Mouse (Mus musculus) embryonic facial prominence, embryonic 10.5 days (tissue): Measurements from ENCODE around the gene Ap4b1. TPM values are rescaled to one million over a fixed set of nuclear protein-coding genes. Genes with fewer than 3 reads are reported as not detected.

ENCODE experiments used
- DNase-seq: peaks from one replicate; pipeline ENCODE4 v3.0.0-alpha.2; 2017; ENCODE audit warnings: low spot score
- H3K27ac ChIP-seq: fragments of 300-500 bp; sonication (generic); replicated peaks from 2 replicates; pipeline ENCODE4 v1.5.1; 2016; ENCODE audit warnings: mild to moderate bottlenecking
- H3K27me3 ChIP-seq: fragments of 300-500 bp; sonication (generic); replicated peaks from 2 replicates; pipeline ENCODE4 v1.6.1; 2016; ENCODE audit warnings: low read depth, mild to moderate bottlenecking; ENCODE audit not compliant: poor library complexity, severe bottlenecking
- H3K36me3 ChIP-seq: fragments of 300-500 bp; sonication (generic); replicated peaks from 2 replicates; pipeline ENCODE4 v1.6.1; 2016; ENCODE audit warnings: mild to moderate bottlenecking, moderate library complexity
- H3K4me1 ChIP-seq: fragments of 300-500 bp; sonication (generic); 2 replicates; pipeline ENCODE4 v1.6.1; 2016
- H3K4me3 ChIP-seq: fragments of 300-500 bp; sonication (generic); 2 replicates; pipeline ENCODE4 v1.5.1; 2016; ENCODE audit warnings: mild to moderate bottlenecking, moderate library complexity
- H3K9me3 ChIP-seq: fragments of 300-500 bp; sonication (generic); 2 replicates; pipeline ENCODE4 v1.6.1; 2016; ENCODE audit warnings: mild to moderate bottlenecking
- WGBS: fragments of 180-500 bp; shearing (Covaris S2); methylation state at CpG from one replicate; pipeline ENCODE4 v1.1.7; 2016; 5-methylcytosine and 5-hydroxymethylcytosine counted together
- polyA plus RNA-seq: library from polyadenylated mRNA; unstranded; fragments of >200 nt; fragmentation: Nextera tagmentation; extraction: Ambion mirVana; gene quantifications from 2 replicates; pipeline ENCODE4 v1.2.1, GENCODE M21; 2016

Gene Ap4b1
- polyA plus RNA-seq, 1 experiment from 2014 or later: 20.4 TPM

DNA sequence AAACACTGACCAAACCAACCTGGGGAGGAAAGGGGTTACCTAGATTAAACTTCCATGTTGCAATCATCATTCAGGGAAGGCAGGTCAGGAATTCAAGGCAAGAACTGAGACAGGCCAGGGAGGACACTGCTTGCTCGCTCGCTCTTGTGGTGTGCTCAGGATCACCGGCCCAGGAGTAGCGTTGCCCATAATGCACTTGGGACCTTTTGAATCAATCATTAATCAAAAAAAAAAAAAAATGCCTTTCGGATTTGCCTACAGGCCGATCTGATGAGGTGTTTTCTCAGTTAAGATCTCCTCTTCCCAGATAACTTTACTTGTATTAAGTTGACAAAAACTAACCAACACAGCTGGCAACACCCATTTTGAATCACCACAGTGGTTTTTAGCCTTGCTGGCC lies 54.9 kb downstream of the Ap4b1 start:
- H3K4me3 ChIP-seq: no peak overlapping the region
- H3K27ac ChIP-seq: no peak overlapping the region
- no peaks in the 10 kb centered on the region for H3K36me3 ChIP-seq
- no peaks in the 10 kb centered on the region for H3K4me1 ChIP-seq
- WGBS: 91% methylated on average over 6 of the region's 6 CpGs
- no peaks in the 10 kb centered on the region for H3K27me3 ChIP-seq
- no peaks in the 10 kb centered on the region for H3K9me3 ChIP-seq
- DNase-seq: no peak

DNA sequence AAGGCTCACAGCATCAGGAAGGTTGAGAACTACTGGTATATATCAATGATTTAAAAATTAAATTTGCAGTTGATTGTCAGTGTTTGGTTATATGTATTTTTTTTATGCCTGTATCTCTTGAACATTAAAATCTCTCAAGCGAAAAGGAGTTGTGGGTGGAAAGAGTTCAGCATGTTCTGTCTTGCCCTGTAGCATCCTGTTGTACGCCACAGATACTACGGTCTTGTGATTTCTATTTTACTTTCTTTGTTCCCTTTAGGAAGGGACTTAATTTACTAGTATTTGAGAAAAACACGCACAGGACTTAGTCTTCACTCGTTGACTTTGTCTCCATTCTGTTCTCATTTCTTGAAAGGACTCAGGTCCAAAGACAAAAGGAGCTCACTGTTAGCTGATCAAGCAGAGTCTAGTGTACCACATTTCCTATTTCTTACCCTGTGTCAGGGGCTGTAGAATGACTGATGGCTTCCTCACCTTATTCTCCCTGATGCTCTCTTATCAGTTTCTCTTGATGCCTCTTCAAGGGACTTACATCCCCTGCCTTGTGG lies 58.2 kb downstream of the Ap4b1 start:
- no peak for DNase-seq
- no peak overlapping the region for H3K4me3 ChIP-seq
- H3K27me3 ChIP-seq: no peaks in the 10 kb centered on the region
- H3K9me3 ChIP-seq: no peaks in the 10 kb centered on the region
- 88% methylated on average over 5 of the region's 5 CpGs for WGBS
- H3K4me1 ChIP-seq: no peaks in the 10 kb centered on the region
- no peak overlapping the region for H3K27ac ChIP-seq
- H3K36me3 ChIP-seq: no peaks in the 10 kb centered on the region

DNA sequence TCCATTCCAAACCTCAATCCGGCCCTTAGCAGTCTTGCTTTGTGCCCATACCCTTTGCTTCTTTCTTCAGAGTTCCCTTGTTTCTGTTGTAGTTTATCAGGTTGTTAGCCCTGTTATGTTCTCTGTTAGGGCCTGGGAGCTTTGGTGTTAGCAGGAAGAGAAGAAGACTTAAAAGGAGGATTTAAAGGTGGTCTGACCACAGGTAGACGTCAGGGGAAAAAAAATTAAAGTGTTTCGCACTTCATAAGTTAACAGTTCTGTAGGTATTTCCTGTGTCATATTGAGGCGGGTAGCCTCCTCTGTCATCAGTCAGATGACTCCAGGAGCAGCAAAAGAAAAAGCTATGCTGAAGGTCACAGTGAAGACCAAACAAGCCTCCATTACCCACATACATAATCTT lies 58.7 kb downstream of the Ap4b1 start:
- WGBS: 87% methylated on average over 4 of the region's 4 CpGs

More for the DNA sequence above, 58.7 kb downstream of the Ap4b1 start:
- DNase-seq: no peak
- Histone ChIP-seq H3K4me1 (no peaks in the 10 kb centered on the region), H3K9me3 (no peaks in the 10 kb centered on the region), H3K4me3 (no peak overlapping the region), H3K27me3 (no peaks in the 10 kb centered on the region), H3K36me3 (no peaks in the 10 kb centered on the region), H3K27ac (no peak overlapping the region)

Other genes with a start within 250 kb of the Ap4b1 start
- 2.3 and 4.8 TPM in 2 replicates for gene Syt6, start 234.3 kb upstream of the Ap4b1 start, polyA plus RNA-seq
- 0.20 TPM in 2 replicates for gene Atg4a-ps, start 163.5 kb upstream of the Ap4b1 start, polyA plus RNA-seq
- 12.5 and 12.9 TPM in 2 replicates for gene Olfml3, start 71.5 kb upstream of the Ap4b1 start, polyA plus RNA-seq
- gene Gm10964, start 70.2 kb upstream of the Ap4b1 start, polyA plus RNA-seq: not detected in 2 replicates
- gene Hipk1, start 18.0 kb upstream of the Ap4b1 start, polyA plus RNA-seq: 9.9 TPM in 2 replicates
- gene Dclre1b, start 76 bp upstream of the Ap4b1 start, polyA plus RNA-seq: 36.4 and 41.5 TPM in 2 replicates
- 0.16 TPM in 1 of 2 replicates, not detected in the other for gene Gm43064, start 53 bp downstream of the Ap4b1 start, polyA plus RNA-seq
- 0.24 and 0.42 TPM in 2 replicates for gene Bcl2l15, start 23.1 kb downstream of the Ap4b1 start, polyA plus RNA-seq
- gene Ptpn22, start 50.3 kb downstream of the Ap4b1 start, polyA plus RNA-seq: 0.11 and 0.33 TPM in 2 replicates
- 14.4 TPM in 2 replicates for gene Rsbn1, start 104.6 kb downstream of the Ap4b1 start, polyA plus RNA-seq
- gene Phtf1, start 158.6 kb downstream of the Ap4b1 start, polyA plus RNA-seq: 31.4 and 34.2 TPM in 2 replicates